Mouse (Mus musculus) neural tube, embryonic 13.5 days (tissue): ENCODE measurements around the gene Cacna1s. TPM values are rescaled to one million over a fixed set of nuclear protein-coding genes. Genes with fewer than 3 reads are reported as not detected.

Experiments
- ATAC-seq: fragments of 200-750 bp; cut with Nextera tagmentation; 2 replicates; pipeline ENCODE4 v1.8.0; 2017; ENCODE audit warnings: low read depth, mild to moderate bottlenecking, moderate TSS enrichment, moderate library complexity
- H3K27ac ChIP-seq: fragments of 300-500 bp; sonication (generic); replicated peaks from 2 replicates; pipeline ENCODE4 v1.5.1; 2015; ENCODE audit warnings: moderate library complexity, mild to moderate bottlenecking, inconsistent platforms
- H3K27me3 ChIP-seq: fragments of 300-500 bp; sonication (generic); 2 replicates; pipeline ENCODE4 v1.6.1; 2015; ENCODE audit warnings: mild to moderate bottlenecking, inconsistent platforms
- H3K36me3 ChIP-seq: fragments of 300-500 bp; sonication (generic); 2 replicates; pipeline ENCODE4 v1.6.1; 2015; ENCODE audit warnings: mild to moderate bottlenecking, inconsistent platforms
- H3K4me1 ChIP-seq: fragments of 300-500 bp; sonication (generic); replicated peaks from 2 replicates; pipeline ENCODE4 v1.6.1; 2015; ENCODE audit warnings: inconsistent platforms
- H3K4me2 ChIP-seq: fragments of 300-500 bp; sonication (generic); 2 replicates; pipeline ENCODE4 v1.6.1; 2015; ENCODE audit warnings: inconsistent platforms, mild to moderate bottlenecking, moderate library complexity
- H3K4me3 ChIP-seq: fragments of 300-500 bp; sonication (generic); 2 replicates; pipeline ENCODE4 v1.5.1; 2015; ENCODE audit warnings: mild to moderate bottlenecking, inconsistent platforms
- H3K9ac ChIP-seq: fragments of 300-500 bp; sonication (generic); 2 replicates; pipeline ENCODE4 v1.6.1; 2015; ENCODE audit warnings: moderate library complexity, mild to moderate bottlenecking, inconsistent platforms
- H3K9me3 ChIP-seq: fragments of 300-500 bp; sonication (generic); 2 replicates; pipeline ENCODE4 v1.6.1; 2016; ENCODE audit warnings: inconsistent platforms
- WGBS: fragments of 180-500 bp; shearing (Covaris S2); methylation state at CpG from one replicate; pipeline ENCODE4 v1.1.7; 2015; 5-methylcytosine and 5-hydroxymethylcytosine counted together
- polyA plus RNA-seq: library from polyadenylated mRNA; unstranded; fragments of >200 nt; fragmentation: Nextera tagmentation; extraction: Ambion mirVana; gene quantifications from 2 replicates; pipeline ENCODE4 v1.2.1, GENCODE M21; 2015

The Cacna1s gene
- polyA plus RNA-seq, 1 experiment from 2014 or later, result 0.28 TPM

- H3K4me3 ChIP-seq, result peak overlapping the region; percentile 94
Measured at GRCm38 (mm10) chr1:136134547-136134946, 82.0 kb downstream of the Cacna1s start.

GRCm38 (mm10) chr1:136135046-136135445 lies 82.5 kb downstream of the Cacna1s start:
- no peaks in the 10 kb centered on the region for H3K9me3 ChIP-seq
- H3K4me3 ChIP-seq, result 0 out of 2 replicates have a peak overlapping the region, but pooled peaks have one; percentile 94
- H3K36me3 ChIP-seq, result no peaks in the 10 kb centered on the region
- H3K27ac ChIP-seq, result no peak overlapping the region
- H3K4me1 ChIP-seq, result peaks cover 91% of the 10 kb centered on the region
- 32% methylated on average over 1 of the region's 1 CpGs for WGBS
- ATAC-seq, result no peak
- H3K4me2 ChIP-seq, result peak overlapping the region; percentile 77
- 0 out of 2 replicates have a peak overlapping the region, but pooled peaks have one; percentile 31 for H3K9ac ChIP-seq
- no peaks in the 10 kb centered on the region for H3K27me3 ChIP-seq

More at GRCm38 (mm10) chr1:136134547-136134946, 82.0 kb downstream of the Cacna1s start:
- Histone ChIP-seq H3K36me3 (no peaks in the 10 kb centered on the region), H3K27ac (no peak overlapping the region), H3K4me1 (peaks cover 90% of the 10 kb centered on the region), H3K27me3 (no peaks in the 10 kb centered on the region), H3K9me3 (no peaks in the 10 kb centered on the region), H3K4me2 (peak overlapping the region; percentile 77), H3K9ac (peak overlapping the region; percentile 98)
- ATAC-seq, result no peak
- 74% methylated on average over 2 of the region's 2 CpGs for WGBS

GRCm38 (mm10) chr1:136135777-136136444 lies 83.4 kb downstream of the Cacna1s start:
- Histone ChIP-seq H3K27me3 (no peaks in the 10 kb centered on the region), H3K9ac (peak overlapping the region; percentile 31; the same call in 1 of the 2 replicates), H3K4me1 (peaks cover 91% of the 10 kb centered on the region), H3K9me3 (no peaks in the 10 kb centered on the region), H3K36me3 (no peaks in the 10 kb centered on the region), H3K4me3 (no peak overlapping the region), H3K4me2 (peak overlapping the region; percentile 77), H3K27ac (no peak overlapping the region)
- ATAC-seq, result no peak
- WGBS, result 72% methylated on average over 6 of the region's 6 CpGs

- H3K4me1 ChIP-seq, result peaks cover 96% of the 10 kb centered on the region
- H3K9me3 ChIP-seq, result no peaks in the 10 kb centered on the region
- H3K4me3 ChIP-seq, result no peak overlapping the region
- H3K27me3 ChIP-seq, result no peaks in the 10 kb centered on the region
- no peaks in the 10 kb centered on the region for H3K36me3 ChIP-seq
- H3K9ac ChIP-seq, result peak overlapping the region; percentile 46; the same call in 1 of the 2 replicates
- WGBS, result 47% methylated on average over 4 of the region's 4 CpGs
- peak overlapping the region; percentile 77 for H3K4me2 ChIP-seq
- peak overlapping the region; percentile 28; the same call in 1 of the 2 replicates for H3K27ac ChIP-seq
- ATAC-seq, result no peak
Measured at GRCm38 (mm10) chr1:136136547-136136946, 84.0 kb downstream of the Cacna1s start.

GRCm38 (mm10) chr1:136137071-136137531 lies 84.6 kb downstream of the Cacna1s start:
- no peaks in the 10 kb centered on the region for H3K27me3 ChIP-seq
- peak overlapping the region; percentile 71 for H3K27ac ChIP-seq
- peak overlapping the region; percentile 46; the same call in 1 of the 2 replicates for H3K9ac ChIP-seq
- 22% methylated on average over 7 of the region's 7 CpGs for WGBS
- H3K4me2 ChIP-seq, result peak overlapping the region; percentile 77
- no peaks in the 10 kb centered on the region for H3K36me3 ChIP-seq
- H3K9me3 ChIP-seq, result no peaks in the 10 kb centered on the region
- peaks cover 99% of the 10 kb centered on the region for H3K4me1 ChIP-seq
- no peak for ATAC-seq
- peak overlapping the region; percentile 12; the same call in 1 of the 2 replicates for H3K4me3 ChIP-seq

- no peaks in the 10 kb centered on the region for H3K27me3 ChIP-seq
- ATAC-seq, result 0 out of 2 replicates have a peak, but pooled peaks have one; percentile 4
- no peaks in the 10 kb centered on the region for H3K36me3 ChIP-seq
- no peaks in the 10 kb centered on the region for H3K9me3 ChIP-seq
- H3K9ac ChIP-seq, result peak overlapping the region; percentile 46; the same call in 1 of the 2 replicates
- H3K4me1 ChIP-seq, result peaks cover 100% of the 10 kb centered on the region
- 3% methylated on average over 4 of the region's 4 CpGs for WGBS
- peak overlapping the region; percentile 77 for H3K4me2 ChIP-seq
- peak overlapping the region; percentile 71 for H3K27ac ChIP-seq
- peak overlapping the region; percentile 12 for H3K4me3 ChIP-seq
Measured at GRCm38 (mm10) chr1:136137575-136137974, 85.0 kb downstream of the Cacna1s start.

GRCm38 (mm10) chr1:136138191-136138830 lies 85.8 kb downstream of the Cacna1s start:
- Histone ChIP-seq H3K27me3 (no peaks in the 10 kb centered on the region), H3K4me1 (peaks cover 100% of the 10 kb centered on the region), H3K27ac (peak overlapping the region; percentile 71; the same call in 1 of the 2 replicates), H3K4me2 (peak overlapping the region; percentile 77; the same call in 1 of the 2 replicates), H3K4me3 (no peak overlapping the region), H3K9me3 (no peaks in the 10 kb centered on the region), H3K36me3 (no peaks in the 10 kb centered on the region), H3K9ac (peak overlapping the region; percentile 42; the same call in 1 of the 2 replicates)
- no peak for ATAC-seq
- 46% methylated on average over 10 of the region's 10 CpGs for WGBS

GRCm38 (mm10) chr1:136139990-136140640 lies 87.6 kb downstream of the Cacna1s start:
- Histone ChIP-seq H3K27me3 (no peaks in the 10 kb centered on the region), H3K4me1 (peaks cover 98% of the 10 kb centered on the region), H3K9me3 (no peaks in the 10 kb centered on the region), H3K4me2 (peak overlapping the region; percentile 76), H3K4me3 (peak overlapping the region; percentile 43), H3K9ac (peak overlapping the region; percentile 71), H3K27ac (peak overlapping the region; percentile 82), H3K36me3 (peaks cover 7% of the 10 kb centered on the region)
- under 1% methylated on average over 32 of the region's 32 CpGs for WGBS
- ATAC-seq, result peak; percentile 17; the same call in 1 of the 2 replicates

- Histone ChIP-seq H3K27ac (peak overlapping the region; percentile 74), H3K4me3 (no peak overlapping the region), H3K4me1 (peaks cover 85% of the 10 kb centered on the region), H3K36me3 (peaks cover 18% of the 10 kb centered on the region), H3K4me2 (peak overlapping the region; percentile 26), H3K9me3 (no peaks in the 10 kb centered on the region), H3K27me3 (no peaks in the 10 kb centered on the region), H3K9ac (no peak overlapping the region)
- no peak for ATAC-seq
- WGBS, result 87% methylated on average over 11 of the region's 11 CpGs
Measured at GRCm38 (mm10) chr1:136141176-136141950, 88.8 kb downstream of the Cacna1s start.

GRCm38 (mm10) chr1:136142336-136142735 lies 89.8 kb downstream of the Cacna1s start:
- peaks cover 75% of the 10 kb centered on the region for H3K4me1 ChIP-seq
- H3K27ac ChIP-seq, result peak overlapping the region; percentile 74
- no peaks in the 10 kb centered on the region for H3K9me3 ChIP-seq
- H3K27me3 ChIP-seq, result no peaks in the 10 kb centered on the region
- peak overlapping the region; percentile 17; the same call in 1 of the 2 replicates for H3K9ac ChIP-seq
- peak; percentile 57 for ATAC-seq
- peaks cover 26% of the 10 kb centered on the region for H3K36me3 ChIP-seq
- 19% methylated on average over 6 of the region's 6 CpGs for WGBS
- H3K4me2 ChIP-seq, result peak overlapping the region; percentile 26
- no peak overlapping the region for H3K4me3 ChIP-seq

GRCm38 (mm10) chr1:136143514-136143913 lies 91.0 kb downstream of the Cacna1s start:
- WGBS, result 44% methylated on average over 10 of the region's 10 CpGs
- ATAC-seq, result no peak
- H3K27me3 ChIP-seq, result no peaks in the 10 kb centered on the region
- no peak overlapping the region for H3K4me3 ChIP-seq
- peaks cover 38% of the 10 kb centered on the region for H3K36me3 ChIP-seq
- H3K4me2 ChIP-seq, result no peak overlapping the region; the same call in 1 of the 2 replicates
- peak overlapping the region; percentile 52; the same call in 1 of the 2 replicates for H3K27ac ChIP-seq
- no peak overlapping the region for H3K9ac ChIP-seq
- no peaks in the 10 kb centered on the region for H3K9me3 ChIP-seq
- peaks cover 64% of the 10 kb centered on the region for H3K4me1 ChIP-seq
